Mouse (Mus musculus) kidney, adult 2 months (tissue): ENCODE measurements around the gene Flad1. TPM values are rescaled to one million over a fixed set of nuclear protein-coding genes. Genes with fewer than 3 reads are reported as not detected.

ENCODE experiments used
- DNase-seq: peaks from one replicate; pipeline ENCODE4 v3.0.0; 2021
- H3K27ac ChIP-seq: fragments of 200-500 bp; 2 replicates; pipeline ENCODE4 v1.5.1; 2012; ENCODE audit warnings: low read depth, low read length, control low read depth, inconsistent platforms; ENCODE audit not compliant: insufficient read depth
- H3K27me3 ChIP-seq: fragments of 200-500 bp; replicated peaks from 2 replicates; pipeline ENCODE4 v1.6.1; 2012; ENCODE audit warnings: mild to moderate bottlenecking, moderate library complexity, low read length, inconsistent platforms; ENCODE audit not compliant: control insufficient read depth, insufficient read depth
- H3K36me3 ChIP-seq: fragments of 200-500 bp; 2 replicates; pipeline ENCODE4 v1.6.1; 2012; ENCODE audit warnings: mild to moderate bottlenecking, moderate library complexity, low read length, inconsistent platforms; ENCODE audit not compliant: control insufficient read depth, insufficient read depth
- H3K4me1 ChIP-seq: fragments of 200-500 bp; 2 replicates; pipeline ENCODE4 v1.6.1; 2011; ENCODE audit warnings: low read length; ENCODE audit not compliant: control insufficient read depth, insufficient read depth
- H3K4me3 ChIP-seq: fragments of 200-500 bp; 2 replicates; pipeline ENCODE4 v1.5.1; 2011; ENCODE audit warnings: mild to moderate bottlenecking, low read depth, low read length, control low read depth; ENCODE audit not compliant: insufficient read depth
- CTCF ChIP-seq: fragments of 200-500 bp; conservative IDR thresholded peaks from 2 replicates; pipeline ENCODE4 v1.5.1; 2011; ENCODE audit warnings: low read depth, mild to moderate bottlenecking, control low read depth, low read length, moderate library complexity, mixed read lengths; ENCODE audit not compliant: insufficient read depth, insufficient read length
- POLR2A ChIP-seq: fragments of 200-500 bp; IDR thresholded peaks from one replicate; pipeline ENCODE4 v1.6.1; 2011; ENCODE audit warnings: low read depth, low read length, control low read depth
- WGBS: fragments of 180-500 bp; shearing (Covaris S2); methylation state at CpG from one replicate; pipeline ENCODE4 v1.1.7; 2018; 5-methylcytosine and 5-hydroxymethylcytosine counted together
- polyA plus RNA-seq: library from polyadenylated mRNA; depleted of rRNA; stranded (reverse); fragments of >200 nt; gene quantifications from 2 replicates; pipeline ENCODE4 v1.2.3, GENCODE M21; 2012

Gene Flad1
- polyA plus RNA-seq, 1 experiment, result 54.6 TPM

GRCm38 (mm10) chr3:89386438-89387420 is 24.9 kb downstream of the Flad1 start:
- H3K36me3 ChIP-seq, result no peaks in the 10 kb centered on the region
- peaks cover 37% of the 10 kb centered on the region for H3K4me1 ChIP-seq
- no peaks in the 10 kb centered on the region for H3K27me3 ChIP-seq
- no peak for TF ChIP-seq POLR2A
- no peak for TF ChIP-seq CTCF
- 58% methylated on average over 17 of the region's 17 CpGs for WGBS
- DNase-seq, result peak; percentile 21
- no peak overlapping the region for H3K4me3 ChIP-seq
- no peak overlapping the region for H3K27ac ChIP-seq

- no peaks in the 10 kb centered on the region for H3K27me3 ChIP-seq
- TF ChIP-seq POLR2A (no peak), CTCF (no peak)
- no peaks in the 10 kb centered on the region for H3K36me3 ChIP-seq
- no peak overlapping the region for H3K4me3 ChIP-seq
- WGBS, result 77% methylated on average over 11 of the region's 11 CpGs
- no peak for DNase-seq
- peaks cover 30% of the 10 kb centered on the region for H3K4me1 ChIP-seq
- H3K27ac ChIP-seq, result no peak overlapping the region
These were observed 26.2 kb downstream of the Flad1 start for GRCm38 (mm10) chr3:89385451-89385850.

- 80% methylated on average over 11 of the region's 12 CpGs for WGBS
- no peak overlapping the region for H3K27ac ChIP-seq
- no peak for DNase-seq
- H3K27me3 ChIP-seq, result no peaks in the 10 kb centered on the region
- TF ChIP-seq CTCF (no peak), POLR2A (no peak)
- peaks cover 22% of the 10 kb centered on the region; the same call in 1 of the 2 replicates for H3K4me1 ChIP-seq
- no peak overlapping the region for H3K4me3 ChIP-seq
- no peaks in the 10 kb centered on the region for H3K36me3 ChIP-seq
These were observed 27.2 kb downstream of the Flad1 start for GRCm38 (mm10) chr3:89384331-89385076.

GRCm38 (mm10) chr3:89383651-89384255 is 27.9 kb downstream of the Flad1 start:
- Histone ChIP-seq H3K27ac (no peak overlapping the region), H3K36me3 (0 out of 2 replicates have a peak, but pooled peaks cover 1% of the 10 kb centered on the region), H3K4me3 (no peak overlapping the region), H3K27me3 (no peaks in the 10 kb centered on the region), H3K4me1 (peaks cover 17% of the 10 kb centered on the region; the same call in 1 of the 2 replicates)
- 80% methylated on average over 5 of the region's 5 CpGs for WGBS
- no peak for TF ChIP-seq POLR2A
- no peak for TF ChIP-seq CTCF
- no peak for DNase-seq

GRCm38 (mm10) chr3:89382950-89383349 is 28.7 kb downstream of the Flad1 start:
- Histone ChIP-seq H3K4me3 (no peak overlapping the region), H3K36me3 (0 out of 2 replicates have a peak, but pooled peaks cover 1% of the 10 kb centered on the region), H3K4me1 (peaks cover 11% of the 10 kb centered on the region; the same call in 1 of the 2 replicates), H3K27me3 (no peaks in the 10 kb centered on the region), H3K27ac (no peak overlapping the region)
- TF ChIP-seq CTCF, result no peak
- TF ChIP-seq POLR2A, result no peak
- no peak for DNase-seq
- WGBS, result 64% methylated on average over 5 of the region's 5 CpGs

- H3K4me1 ChIP-seq, result peaks cover 6% of the 10 kb centered on the region; the same call in 1 of the 2 replicates
- TF ChIP-seq POLR2A, result no peak
- no peak for TF ChIP-seq CTCF
- no peak overlapping the region for H3K4me3 ChIP-seq
- DNase-seq, result no peak
- H3K27me3 ChIP-seq, result no peaks in the 10 kb centered on the region
- no peak overlapping the region for H3K27ac ChIP-seq
- 79% methylated on average over 9 of the region's 9 CpGs for WGBS
- 0 out of 2 replicates have a peak, but pooled peaks cover 1% of the 10 kb centered on the region for H3K36me3 ChIP-seq
These were observed 29.4 kb downstream of the Flad1 start for GRCm38 (mm10) chr3:89382033-89382882.
